8 mouse cellular contexts compared by ENCODE assay signal in genomic region chr17:75074978-75075699, GRCm38 (mm10).
DNase-seq lines count a peak whose midpoint lies in the region; ATAC-seq lines count a peak whose summit lies in the region.

No protein-coding gene starts in this region.

- no peaks in the 10 kb centered on the region for H3K27me3 ChIP-seq in kidney, embryonic 14.5 days (ENCODE audit: control insufficient read depth, insufficient read depth, low read length)
- peaks cover 41% of the 10 kb centered on the region for H3K27me3 ChIP-seq in hindbrain, embryonic 13.5 days

- peaks cover 15% of the 10 kb centered on the region; the same call in 1 of the 2 replicates for H3K4me1 ChIP-seq in kidney, embryonic 14.5 days (ENCODE audit: control insufficient read depth, insufficient read depth, low read length)
- H3K4me1 ChIP-seq in hindbrain, embryonic 13.5 days (replicated peaks), result no peaks in the 10 kb centered on the region

- H3K9me3 ChIP-seq in kidney, embryonic 14.5 days (ENCODE audit: control insufficient read depth, low read length), result no peaks in the 10 kb centered on the region; the same call in 1 of the 2 replicates
- no peaks in the 10 kb centered on the region for H3K9me3 ChIP-seq in hindbrain, embryonic 13.5 days

- intact Hi-C loops in left cerebral cortex, postnatal 4 days (cut with DNase I), result loop anchor here (10.0 kb wide), 1 partner anchor 260 kb away; no protein-coding TSS in a partner anchor

- no peak for ATAC-seq in kidney, embryonic 14.5 days (ENCODE audit: low FRiP score, low TSS enrichment)
- ATAC-seq in hindbrain, embryonic 13.5 days (ENCODE audit: low FRiP score), result no peak

- no peaks in the 10 kb centered on the region for H3K36me3 ChIP-seq in kidney, embryonic 14.5 days (ENCODE audit: control insufficient read depth, insufficient read depth, low read length)
- H3K36me3 ChIP-seq in hindbrain, embryonic 13.5 days, result no peaks in the 10 kb centered on the region

- peak; percentile 23 for DNase-seq in kidney, adult 18-20 months
- DNase-seq in A20 (ENCODE audit: low read depth, low spot score) (peak; percentile 45), WW6 (ENCODE audit: low read depth, low spot score) (peak; percentile 42)
- peak; percentile 13 for DNase-seq in left cerebral cortex, postnatal 4 days
- DNase-seq in right cerebral cortex, postnatal 14 days, result peak; percentile 45
- no peak for DNase-seq in cerebellum, adult 9-11 months

- WGBS in kidney, embryonic 14.5 days, result 79% methylated on average over 19 of the region's 19 CpGs
- 71% methylated on average over 19 of the region's 19 CpGs for WGBS in hindbrain, embryonic 13.5 days

- H3K9ac ChIP-seq in kidney, embryonic 14.5 days (ENCODE audit: low read depth, low read length), result no peak overlapping the region
- H3K9ac ChIP-seq in hindbrain, embryonic 13.5 days, result no peak overlapping the region

- H3K4me3 ChIP-seq in kidney, embryonic 14.5 days (ENCODE audit: low read length), result no peak overlapping the region
- H3K4me3 ChIP-seq in hindbrain, embryonic 13.5 days, result no peak overlapping the region

- no peak overlapping the region for H3K4me2 ChIP-seq in kidney, embryonic 14.5 days (replicated peaks; ENCODE audit: low read depth, low read length)
- H3K4me2 ChIP-seq in hindbrain, embryonic 13.5 days, result no peak overlapping the region

- H3K27ac ChIP-seq in kidney, embryonic 14.5 days (ENCODE audit: low read depth, low read length), result no peak overlapping the region
- H3K27ac ChIP-seq in hindbrain, embryonic 13.5 days, result no peak overlapping the region
